Mouse (Mus musculus): ENCODE measurements around the gene Nprl2.

DNA sequence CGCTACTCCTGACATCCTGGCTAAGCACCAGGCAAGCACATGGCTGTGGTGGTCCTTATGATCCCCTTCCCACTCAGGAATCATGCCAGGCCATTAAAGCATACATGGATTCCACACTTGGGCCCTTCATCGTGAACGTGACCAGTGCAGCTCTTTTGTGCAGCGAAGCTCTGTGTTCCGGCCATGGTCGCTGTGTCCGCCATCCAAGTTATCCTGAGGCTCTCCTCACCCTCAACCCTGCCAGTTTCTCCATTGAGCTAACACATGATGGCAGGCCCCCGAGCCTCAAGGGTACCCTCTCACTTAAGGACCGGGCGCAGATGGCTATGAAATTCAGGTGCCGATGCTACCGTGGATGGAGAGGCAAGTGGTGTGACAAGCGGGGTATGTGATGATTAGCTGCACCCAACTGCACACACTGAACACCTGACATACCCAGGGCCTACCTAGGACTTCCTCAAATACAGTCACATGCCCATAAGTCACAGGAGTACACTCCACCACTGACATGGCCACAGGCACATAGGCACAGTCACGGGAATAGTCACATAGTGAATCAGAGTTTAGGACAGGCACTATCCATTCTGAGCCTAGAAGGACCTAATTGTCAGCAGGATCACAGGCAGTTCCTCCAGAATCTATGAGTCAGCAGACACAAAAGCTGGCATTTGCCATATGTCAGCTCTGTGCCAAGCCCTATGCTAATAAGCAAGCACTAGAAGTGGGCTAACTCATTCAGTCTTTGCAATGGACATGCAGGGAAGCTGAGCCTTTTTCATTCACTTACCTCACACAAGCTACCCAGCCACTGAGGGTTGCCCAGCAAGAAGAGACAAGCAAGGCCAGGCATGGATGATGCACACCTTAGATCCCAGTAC lies 37.2 kb downstream of the Nprl2 start:
- TF ChIP-seq CTCF (conservative IDR thresholded peaks at IDR 0.05 in 1 of 2, IDR thresholded peaks at IDR 0.05 in 1 of 2; ENCODE audit: low read depth in 2 of 2, low read length in 2 of 2) = no peak
- TF ChIP-seq NRF1 (IDR thresholded peaks at IDR 0.05; ENCODE audit: low read depth, low read length) = no peak
- TF ChIP-seq CHD1 (IDR thresholded peaks at IDR 0.05; ENCODE audit: low read depth, low read length) = no peak
- TF ChIP-seq RAD21 (IDR thresholded peaks at IDR 0.05; ENCODE audit: low read depth, low read length) = no peak
- TF ChIP-seq JUND (conservative IDR thresholded peaks at IDR 0.05; ENCODE audit: low read depth, low read length) = no peak
- no peak for TF ChIP-seq EP300 (IDR thresholded peaks at IDR 0.05; ENCODE audit: low read length)
- no peak for TF ChIP-seq MEF2A (IDR thresholded peaks at IDR 0.05; ENCODE audit: borderline replicate concordance, low read depth, low read length)
- TF ChIP-seq POLR2AphosphoS2 (IDR thresholded peaks at IDR 0.05; ENCODE audit: low read depth, low read length) = no peak
- TF ChIP-seq POLR2A (IDR thresholded peaks at IDR 0.05; ENCODE audit: low read depth, low read length) = no peak
